19 mouse cellular contexts compared by ENCODE assay signal in the genomic region with DNA sequence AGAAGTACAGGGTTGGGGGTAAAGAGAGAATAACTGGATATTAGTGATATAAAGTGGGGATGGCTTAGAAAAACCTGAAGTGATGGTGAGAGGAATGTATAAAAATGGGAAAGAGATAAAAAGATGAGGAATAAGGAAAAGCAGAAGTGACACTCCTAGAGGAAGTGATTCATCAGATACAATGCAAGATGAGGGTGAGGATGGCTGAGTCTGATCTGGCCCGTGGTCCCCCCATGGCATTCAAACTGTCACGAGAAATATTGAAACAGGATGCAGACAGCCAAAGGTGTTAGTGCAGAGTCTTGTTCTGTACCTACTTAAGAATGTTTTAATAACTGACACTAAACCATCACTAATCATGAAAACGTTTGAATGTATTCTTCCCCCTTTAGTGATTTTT. TPM values are rescaled to one million over a fixed set of nuclear protein-coding genes. Genes with fewer than 3 reads are reported as not detected.
A peak's percentile ranks its signal among the peaks of the same experiment; 100 is the strongest.
DNase-seq lines count a peak whose midpoint lies in the region; ATAC-seq lines count a peak whose summit lies in the region.
"Had no signal": no experiment of that assay in that cellular context is flagged by ENCODE, and none has a peak within 500 bp of the region (broad histone marks: within the 10 kb centered on the region; RNA-seq: fewer than 3 reads in every experiment).

No protein-coding gene starts in this region.

- no peak overlapping the region for H3K4me2 ChIP-seq in heart, embryonic 11.5 days
- H3K4me2 ChIP-seq in midbrain, embryonic 16.5 days (ENCODE audit: low read length) = no peak overlapping the region

- no peaks in the 10 kb centered on the region for H3K27me3 ChIP-seq in heart, embryonic 11.5 days (ENCODE audit: control insufficient read depth, insufficient read depth, low read length)
- no peaks in the 10 kb centered on the region for H3K27me3 ChIP-seq in midbrain, embryonic 16.5 days (ENCODE audit: control insufficient read depth, insufficient read depth, low read depth, low read length)
- H3K27me3 ChIP-seq: CH12.LX, Patski had no signal

- H3K9ac ChIP-seq in heart, embryonic 11.5 days (ENCODE audit: low read depth, low read length) = no peak overlapping the region
- H3K9ac ChIP-seq in midbrain, embryonic 16.5 days (ENCODE audit: low read depth, low read length) = no peak overlapping the region

- no peaks in the 10 kb centered on the region for H3K9me3 ChIP-seq in heart, embryonic 11.5 days (replicated peaks; ENCODE audit: control insufficient read depth, low read length)
- no peaks in the 10 kb centered on the region for H3K9me3 ChIP-seq in midbrain, embryonic 16.5 days (replicated peaks; ENCODE audit: control insufficient read depth, low read length, poor library complexity, severe bottlenecking)

- WGBS in heart, embryonic 11.5 days (ENCODE audit: insufficient replicate concordance) = 75% methylated on average over 3 of the region's 3 CpGs
- WGBS in midbrain, embryonic 16.5 days = 88% methylated on average over 3 of the region's 3 CpGs

- peak; percentile 66 for ATAC-seq in common myeloid progenitor, adult 5-6 weeks (replicated peaks; ENCODE audit: low read depth, poor library complexity, severe bottlenecking)
- peak; percentile 87 for ATAC-seq in granulocyte monocyte progenitor cell, adult 5-6 weeks (replicated peaks; ENCODE audit: poor library complexity, severe bottlenecking)
- peak; percentile 63 for ATAC-seq in megakaryocyte progenitor cell, adult 5-6 weeks (replicated peaks; ENCODE audit: poor library complexity)
- ATAC-seq in heart, embryonic 11.5 days (replicated peaks; ENCODE audit: insufficient number of reproducible peaks, low FRiP score, low TSS enrichment) = no peak
- no peak for ATAC-seq in midbrain, embryonic 16.5 days
- ATAC-seq: activated CD4-positive, CD25-positive, alpha-beta regulatory T cell, adult 4 months; CD4-positive, CD25-positive, alpha-beta regulatory T cell, adult 4 months; Patski had no signal

- DNase-seq in thymus, postnatal 0 days (ENCODE audit: low spot score) = no peak
- DNase-seq: adrenal gland, adult 8-10 months; adrenal gland, postnatal 25 days; adrenal gland, postnatal 36 days; B cell, adult 2 months; cerebellum, adult 11 months; cerebellum, adult 11-12 months; cerebellum, adult 18-20 months had no signal

- no peak overlapping the region for H3K4me3 ChIP-seq in heart, embryonic 11.5 days (ENCODE audit: low read depth, low read length)
- no peak overlapping the region for H3K4me3 ChIP-seq in midbrain, embryonic 16.5 days (ENCODE audit: low read depth, low read length)

- H3K4me1 ChIP-seq in heart, embryonic 11.5 days (ENCODE audit: control insufficient read depth, insufficient read depth, low read length) = 0 out of 2 replicates have a peak, but pooled peaks cover 3% of the 10 kb centered on the region
- H3K4me1 ChIP-seq in midbrain, embryonic 16.5 days (ENCODE audit: control insufficient read depth, insufficient read depth, low read length) = no peaks in the 10 kb centered on the region

- H3K36me3 ChIP-seq in heart, embryonic 11.5 days (ENCODE audit: control insufficient read depth, insufficient read depth, low read length) = no peaks in the 10 kb centered on the region
- no peaks in the 10 kb centered on the region for H3K36me3 ChIP-seq in midbrain, embryonic 16.5 days (ENCODE audit: control insufficient read depth, insufficient read depth, low read length)
- H3K36me3 ChIP-seq: G1E had no signal

- H3K27ac ChIP-seq in heart, embryonic 11.5 days (ENCODE audit: low read depth, low read length) = no peak overlapping the region
- H3K27ac ChIP-seq in midbrain, embryonic 16.5 days (ENCODE audit: low read length) = no peak overlapping the region

RNA-seq across cellular contexts. Expression of a gene that starts 56.2 kb away (rescaled TPM):
- 0.09 and 1.5 TPM in 2 replicates for total RNA-seq in common myeloid progenitor, adult 5-6 weeks (2017)
- total RNA-seq in granulocyte monocyte progenitor cell, adult 5-6 weeks (2014; fragmentation: Nextera tagmentation) = 0.17 TPM in 1 of 2 replicates, not detected in the other
- total RNA-seq in granulocyte monocyte progenitor cell, adult 5-6 weeks (2017) = not detected in 2 replicates
- total RNA-seq in megakaryocyte progenitor cell, adult 5-6 weeks (2015) = 0.17 TPM in 1 of 2 replicates, not detected in the other
- 0.10 TPM in 1 of 2 replicates, not detected in the other for total RNA-seq in megakaryocyte progenitor cell, adult 5-6 weeks (2017)
- polyA plus RNA-seq in heart, embryonic 11.5 days (2014; fragmentation: Nextera tagmentation; extraction: Ambion mirVana) = 15.2 and 21.5 TPM in 2 replicates
- polyA plus RNA-seq in midbrain, embryonic 16.5 days (2015; fragmentation: Nextera tagmentation; extraction: Ambion mirVana) = 67.0 and 99.2 TPM in 2 replicates
- 9.2 and 12.9 TPM in 2 replicates for polyA plus RNA-seq in thymus, postnatal 0 days (2015; fragmentation: Nextera tagmentation; extraction: Ambion mirVana)
- total RNA-seq: CH12.LX, MEL had no signal
- polyA plus RNA-seq: G1E had no signal

Comparison
In these comparisons a context has a peak if more than half of its experiments do, and no peak if none do; other contexts are left out.
1. ATAC-seq: peak in common myeloid progenitor, adult 5-6 weeks (single experiment), granulocyte monocyte progenitor cell, adult 5-6 weeks (single experiment) and megakaryocyte progenitor cell, adult 5-6 weeks (single experiment); none in heart, embryonic 11.5 days (single experiment) and midbrain, embryonic 16.5 days (single experiment).